Comparison of ENCODE assay signal across 7 mouse cellular contexts in genomic region chr11:96065215-96065911, GRCm38 (mm10). TPM values are rescaled to one million over a fixed set of nuclear protein-coding genes. Genes with fewer than 3 reads are reported as not detected.
DNase-seq lines count a peak whose midpoint lies in the region; ATAC-seq lines count a peak whose summit lies in the region.

Gene Ube2z (minus strand): TSS chr11:96065388.

- no peaks in the 10 kb centered on the region for H3K9me3 ChIP-seq in embryonic facial prominence, embryonic 10.5 days
- H3K9me3 ChIP-seq in limb, embryonic 10.5 days (replicated peaks), result no peaks in the 10 kb centered on the region
- H3K9me3 ChIP-seq in midbrain, embryonic 13.5 days, result no peaks in the 10 kb centered on the region

- H3K4me3 ChIP-seq in embryonic facial prominence, embryonic 10.5 days, result peak within 1 kb of the TSS; percentile 98
- H3K4me3 ChIP-seq in limb, embryonic 10.5 days, result peak within 1 kb of the TSS; percentile 96
- peak within 1 kb of the TSS; percentile 95 for H3K4me3 ChIP-seq in midbrain, embryonic 13.5 days (replicated peaks)

- peak within 1 kb of the TSS; percentile 98 for H3K9ac ChIP-seq in midbrain, embryonic 13.5 days (replicated peaks)

- peak; percentile 98 for ATAC-seq in granulocyte monocyte progenitor cell, adult 5-6 weeks (replicated peaks; ENCODE audit: poor library complexity, severe bottlenecking)
- ATAC-seq in midbrain, embryonic 13.5 days, result peak; percentile 100

- H3K36me3 ChIP-seq in embryonic facial prominence, embryonic 10.5 days (replicated peaks), result peaks cover 44% of the 10 kb centered on the region
- H3K36me3 ChIP-seq in limb, embryonic 10.5 days, result peaks cover 40% of the 10 kb centered on the region
- H3K36me3 ChIP-seq in midbrain, embryonic 13.5 days, result peaks cover 14% of the 10 kb centered on the region

- H3K27ac ChIP-seq in embryonic facial prominence, embryonic 10.5 days (replicated peaks), result peak within 1 kb of the TSS; percentile 96
- H3K27ac ChIP-seq in limb, embryonic 10.5 days, result peak within 1 kb of the TSS; percentile 96
- peak within 1 kb of the TSS; percentile 85 for H3K27ac ChIP-seq in midbrain, embryonic 13.5 days

- peak; percentile 99 for DNase-seq in adrenal gland, postnatal 10 days
- peak; percentile 98 for DNase-seq in embryonic facial prominence, embryonic 10.5 days (ENCODE audit: low spot score)
- peak; percentile 95 for DNase-seq in kidney, adult 11 months
- peak; percentile 97 for DNase-seq in limb, embryonic 10.5 days (ENCODE audit: low spot score)
- peak; percentile 95 for DNase-seq in spleen, adult 12 weeks (ENCODE audit: low spot score)

- H3K27me3 ChIP-seq in embryonic facial prominence, embryonic 10.5 days (replicated peaks; ENCODE audit: low read depth, poor library complexity, severe bottlenecking), result no peaks in the 10 kb centered on the region
- no peaks in the 10 kb centered on the region for H3K27me3 ChIP-seq in limb, embryonic 10.5 days (ENCODE audit: low read depth, poor library complexity, severe bottlenecking)
- no peaks in the 10 kb centered on the region for H3K27me3 ChIP-seq in midbrain, embryonic 13.5 days

- peaks cover 28% of the 10 kb centered on the region for H3K4me1 ChIP-seq in embryonic facial prominence, embryonic 10.5 days
- peaks cover 33% of the 10 kb centered on the region for H3K4me1 ChIP-seq in limb, embryonic 10.5 days
- peaks cover 34% of the 10 kb centered on the region for H3K4me1 ChIP-seq in midbrain, embryonic 13.5 days (replicated peaks)

- peak within 1 kb of the TSS; percentile 98 for H3K4me2 ChIP-seq in midbrain, embryonic 13.5 days (replicated peaks)

- WGBS in embryonic facial prominence, embryonic 10.5 days, result 5% methylated on average over 50 of the region's 50 CpGs
- 4% methylated on average over 50 of the region's 50 CpGs for WGBS in limb, embryonic 10.5 days
- 5% methylated on average over 47 of the region's 50 CpGs for WGBS in midbrain, embryonic 13.5 days

RNA-seq across cellular contexts. Expression of gene Ube2z, which starts in this region (rescaled TPM):
- total RNA-seq in adrenal gland, postnatal 10 days (2021), result 10 to 100 TPM; 41.7 to 44.6 TPM
- 34.3 and 35.2 TPM in 2 replicates for polyA plus RNA-seq in embryonic facial prominence, embryonic 10.5 days (2016; fragmentation: Nextera tagmentation; extraction: Ambion mirVana)
- total RNA-seq in granulocyte monocyte progenitor cell, adult 5-6 weeks (2014; fragmentation: Nextera tagmentation), result 29.1 and 34.1 TPM in 2 replicates
- 17.2 and 20.8 TPM in 2 replicates for total RNA-seq in granulocyte monocyte progenitor cell, adult 5-6 weeks (2017)
- polyA plus RNA-seq in limb, embryonic 10.5 days (2016; fragmentation: Nextera tagmentation; extraction: Ambion mirVana), result 37.5 and 38.3 TPM in 2 replicates
- 28.9 and 34.0 TPM in 2 replicates for polyA plus RNA-seq in midbrain, embryonic 13.5 days (2015; fragmentation: Nextera tagmentation; extraction: Ambion mirVana)

Comparison
In these comparisons a context has a peak if more than half of its experiments do, and no peak if none do; other contexts are left out.
1. Peak in every context shown above with its lines: DNase-seq, ATAC-seq, H3K4me3 ChIP-seq and H3K27ac ChIP-seq.